Mouse (Mus musculus): Measurements from ENCODE around the gene Ccdc146. TPM values are rescaled to one million over a fixed set of nuclear protein-coding genes. Genes with fewer than 3 reads are reported as not detected.

Ccdc146 gene
- polyA plus RNA-seq (2012): not detected in 2 replicates

DNA sequence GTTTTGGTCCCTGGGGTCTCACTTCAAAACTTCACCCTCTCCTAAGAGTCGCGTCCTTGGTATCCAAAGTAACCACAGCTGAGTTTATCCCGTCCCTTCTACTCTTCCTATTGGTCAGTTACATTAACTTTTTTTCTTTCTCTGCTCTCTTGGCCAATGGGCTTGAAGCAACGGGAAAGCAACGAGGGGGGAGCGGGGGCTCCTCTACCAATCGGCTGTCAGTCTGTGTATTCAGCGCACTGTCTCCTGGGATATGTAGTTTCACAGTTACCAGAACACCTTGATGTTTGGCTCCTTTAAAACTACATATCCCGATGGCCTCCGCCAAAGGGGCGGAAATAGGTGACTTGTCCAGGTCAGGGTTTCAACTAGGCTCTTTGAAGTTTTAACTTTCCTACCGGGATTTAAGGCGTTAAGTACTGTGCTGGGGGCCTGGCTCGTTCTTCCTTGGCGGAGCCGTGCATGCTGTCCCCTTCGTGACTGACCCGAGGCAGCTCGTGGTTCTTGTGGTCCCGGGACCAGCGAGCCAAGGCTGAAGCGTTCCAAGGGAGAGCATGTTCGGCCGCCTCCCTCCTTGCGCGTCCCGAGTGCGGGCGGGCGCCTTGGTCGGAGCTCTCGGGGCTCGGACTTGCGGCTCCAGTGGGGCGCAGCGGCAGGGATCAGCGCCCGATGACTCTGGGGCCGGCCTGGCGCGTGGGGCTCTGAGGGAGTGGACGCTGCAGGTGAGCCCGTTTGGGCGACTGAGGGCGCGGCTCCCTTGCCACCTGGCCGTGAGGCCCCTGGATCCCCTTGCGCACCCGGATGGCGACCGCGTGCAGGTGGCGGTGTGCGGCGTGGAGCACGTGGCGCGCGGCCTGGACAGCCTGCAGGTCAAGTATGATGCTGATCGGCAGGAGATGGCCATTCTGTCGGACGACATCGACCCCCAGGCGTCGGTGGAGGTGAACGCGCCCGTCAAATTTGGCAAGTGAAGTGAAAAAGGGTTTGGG is at the start of gene Ccdc146, which contains the start of gene Fam185a:
Ccdc146 (minus strand) TSS at position 64 of the 989 bp plus-strand sequence.
Fam185a (plus strand) TSS at position 345 of the 989 bp plus-strand sequence.
- TF ChIP-seq GATA1 (IDR thresholded peaks at IDR 0.05; ENCODE audit: low read length): no peak

DNA sequence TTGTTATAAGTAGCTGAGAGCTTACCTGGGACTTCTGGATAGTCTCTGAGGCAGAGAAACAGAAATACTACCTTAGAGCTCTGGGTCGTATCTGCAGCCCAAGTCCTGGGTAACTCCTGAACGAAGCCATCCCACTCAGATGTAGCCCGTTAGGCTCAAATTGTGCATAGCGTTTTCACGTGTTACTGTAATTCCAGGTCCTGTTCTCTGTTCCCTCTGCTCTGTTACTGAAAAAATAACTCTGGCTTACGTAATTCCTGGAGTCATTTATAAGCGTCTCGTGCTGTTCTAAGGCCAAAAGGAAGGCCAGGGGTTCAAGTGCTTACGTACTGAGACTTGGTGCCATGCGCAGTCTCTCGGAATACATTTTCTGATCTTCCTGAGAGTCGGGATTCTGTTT is 43.6 kb upstream of the Ccdc146 start:
- TF ChIP-seq GATA1 (IDR thresholded peaks at IDR 0.05; ENCODE audit: low read length): no peak

DNA sequence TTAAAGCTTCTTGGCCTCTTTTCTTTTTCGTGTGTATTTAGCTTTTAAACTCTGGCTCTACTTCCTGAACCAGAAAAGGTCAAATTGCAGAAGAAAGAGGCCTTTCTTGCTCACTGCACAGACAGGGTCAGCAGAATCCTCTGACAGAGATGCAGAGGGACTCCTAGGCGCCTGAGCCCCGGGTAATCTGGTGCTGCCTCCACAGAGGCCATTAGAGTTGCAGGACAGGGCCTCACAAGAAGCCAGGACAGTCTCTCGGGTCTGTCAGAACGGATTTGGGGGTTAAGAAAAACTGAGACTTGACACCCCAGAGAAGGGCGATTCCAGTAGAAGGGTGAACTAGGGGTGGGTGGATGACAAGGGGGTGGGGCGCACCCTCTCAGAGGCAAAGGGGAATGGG is 42.9 kb upstream of the Ccdc146 start:
- no peak for TF ChIP-seq GATA1 (IDR thresholded peaks at IDR 0.05; ENCODE audit: low read length)

DNA sequence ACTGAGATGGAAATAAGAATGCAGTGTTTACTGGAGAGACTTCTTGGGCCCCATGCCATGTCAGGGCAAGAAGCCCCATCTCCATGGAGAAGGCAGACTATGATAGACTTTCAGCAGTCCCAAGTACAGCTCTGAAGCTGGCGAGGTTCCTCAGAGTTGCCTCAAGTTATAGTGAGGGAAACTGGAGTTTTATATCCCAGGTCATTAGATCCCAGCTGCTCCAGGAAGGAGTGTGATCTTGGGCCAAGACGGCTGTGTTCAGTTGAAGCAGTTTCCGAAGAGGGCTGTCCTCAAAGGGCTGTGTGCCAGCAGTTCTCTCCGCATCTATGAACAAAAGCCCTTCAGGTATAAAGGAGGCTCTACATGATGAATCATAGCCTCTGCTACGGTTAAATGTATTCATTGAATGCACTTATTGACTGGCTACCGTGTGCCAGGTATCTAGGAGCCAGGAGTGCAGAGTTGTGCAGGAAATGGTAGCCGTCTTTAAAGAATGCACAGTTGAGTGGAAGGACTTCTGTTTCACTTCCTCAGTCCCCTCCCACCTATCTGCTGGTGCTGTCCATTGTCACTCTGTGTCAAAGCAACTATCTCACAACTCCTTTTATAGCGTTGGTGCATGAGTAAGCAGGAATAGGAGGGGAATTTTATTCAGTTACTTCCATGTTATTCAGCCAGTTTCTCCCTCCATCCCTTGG is 16.5 kb upstream of the Ccdc146 start:
- no peak for TF ChIP-seq GATA1 (IDR thresholded peaks at IDR 0.05; ENCODE audit: low read length)

DNA sequence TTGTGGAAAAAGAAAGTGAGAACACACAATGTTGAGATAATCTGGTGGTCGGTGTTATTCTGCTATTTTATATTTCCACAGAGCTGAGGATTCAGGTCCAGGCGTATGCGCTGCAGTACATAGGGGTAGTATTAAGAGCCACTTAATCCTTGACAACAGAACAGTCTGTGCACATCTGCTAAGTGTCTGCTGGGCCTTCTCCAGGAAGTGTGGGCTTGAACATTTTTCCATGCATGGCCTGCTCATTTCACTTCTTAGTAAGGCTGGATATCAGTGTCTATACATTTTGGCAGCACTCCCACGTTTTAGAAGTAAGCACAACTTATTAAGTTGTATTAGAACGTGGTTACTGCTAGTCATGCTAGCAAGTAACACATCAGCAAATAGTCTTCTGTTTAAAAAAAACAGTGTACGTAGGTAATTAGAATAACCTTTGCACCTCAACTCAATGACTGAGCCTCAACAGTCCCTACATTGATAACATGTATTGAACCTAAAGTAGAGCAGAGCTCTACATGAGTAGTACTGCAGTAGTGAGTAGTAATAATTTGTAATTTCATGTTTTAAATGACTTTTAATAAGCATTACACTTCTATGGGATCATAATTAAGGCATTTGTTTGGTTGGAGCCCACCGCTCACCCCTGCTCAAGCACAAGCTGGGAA is 15.1 kb upstream of the Ccdc146 start:
- TF ChIP-seq GATA1 (IDR thresholded peaks at IDR 0.05; ENCODE audit: low read length): no peak

DNA sequence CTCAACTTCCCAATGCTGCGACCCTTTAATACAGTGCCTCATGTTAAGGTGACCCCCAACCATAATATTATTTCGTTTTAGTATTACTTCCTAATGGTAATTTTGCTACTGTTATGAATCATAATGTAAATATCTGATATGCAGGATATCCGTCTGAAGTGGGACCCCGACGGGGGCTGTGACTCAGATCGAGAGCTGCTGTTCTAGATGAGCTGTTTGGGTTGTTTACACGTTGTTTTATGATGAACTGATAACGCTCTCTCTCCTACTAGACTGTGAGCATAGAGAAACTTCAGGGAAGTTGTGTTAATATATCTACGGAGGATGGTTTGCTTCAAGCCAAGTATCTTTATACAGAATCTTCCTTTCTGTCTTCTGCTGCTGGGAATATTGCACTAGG is 14.0 kb upstream of the Ccdc146 start:
- TF ChIP-seq GATA1 (IDR thresholded peaks at IDR 0.05; ENCODE audit: low read length): no peak

DNA sequence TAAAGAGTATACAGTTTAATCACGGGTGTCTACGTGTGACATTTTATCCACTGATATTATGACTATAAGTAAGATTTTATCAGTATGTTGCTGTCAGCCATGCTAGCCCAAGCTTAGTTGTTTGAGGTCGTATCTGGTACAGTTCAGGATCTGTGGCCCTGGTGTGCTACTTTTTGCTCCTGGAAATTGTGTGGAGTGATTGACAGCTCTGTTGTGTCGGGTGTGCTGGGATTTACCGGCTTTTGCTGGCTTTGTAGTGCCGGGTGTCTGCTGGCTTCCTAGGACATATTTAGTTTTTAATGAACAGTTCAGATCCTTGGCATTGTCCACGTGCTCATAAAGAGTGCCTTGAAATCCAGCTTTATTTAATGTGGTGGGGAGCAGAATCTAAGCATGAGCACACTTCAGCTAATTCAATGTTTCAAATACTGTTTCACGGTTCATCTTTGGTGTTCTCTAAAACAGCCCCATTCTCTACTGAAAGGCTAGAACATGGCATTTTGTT is 12.0 kb upstream of the Ccdc146 start:
- TF ChIP-seq GATA1 (IDR thresholded peaks at IDR 0.05; ENCODE audit: low read length): no peak

DNA sequence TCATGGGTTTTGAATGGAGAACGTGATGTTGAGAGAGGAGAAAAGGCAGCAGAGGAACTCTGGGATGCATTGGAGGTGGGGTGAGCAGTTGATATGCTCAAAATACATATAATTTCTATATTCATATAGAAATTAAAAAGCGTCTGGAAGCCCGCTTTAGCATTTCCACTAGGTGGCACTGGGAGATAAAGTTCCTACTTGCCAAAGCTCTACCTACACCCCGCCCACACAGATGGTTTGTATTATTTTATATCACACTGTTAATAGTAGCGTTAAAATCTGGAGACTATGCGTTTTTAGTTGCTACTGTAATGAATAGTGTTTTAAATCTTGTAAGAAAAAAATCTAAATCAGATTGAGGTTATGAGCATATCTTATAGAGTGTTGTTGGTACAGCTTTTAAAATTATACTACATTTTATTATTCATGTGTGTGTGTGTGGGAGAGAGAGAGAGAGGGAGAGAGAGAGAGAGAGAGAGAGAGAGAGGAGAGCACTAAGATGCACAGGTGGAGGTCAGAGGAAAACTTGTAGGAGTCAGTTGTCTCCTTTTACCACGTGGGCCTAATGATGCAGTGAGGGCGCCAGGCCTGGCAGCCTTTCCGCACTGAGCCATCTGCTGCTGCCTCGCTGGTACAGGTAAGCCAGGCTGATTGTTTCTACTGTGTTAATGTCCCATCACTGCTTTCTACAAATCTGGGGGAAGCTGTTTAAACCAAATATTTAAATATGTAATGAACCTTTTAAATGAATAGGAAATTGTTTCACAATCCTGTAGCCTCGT is 9.9 kb upstream of the Ccdc146 start:
- no peak for TF ChIP-seq GATA1 (IDR thresholded peaks at IDR 0.05; ENCODE audit: low read length)

DNA sequence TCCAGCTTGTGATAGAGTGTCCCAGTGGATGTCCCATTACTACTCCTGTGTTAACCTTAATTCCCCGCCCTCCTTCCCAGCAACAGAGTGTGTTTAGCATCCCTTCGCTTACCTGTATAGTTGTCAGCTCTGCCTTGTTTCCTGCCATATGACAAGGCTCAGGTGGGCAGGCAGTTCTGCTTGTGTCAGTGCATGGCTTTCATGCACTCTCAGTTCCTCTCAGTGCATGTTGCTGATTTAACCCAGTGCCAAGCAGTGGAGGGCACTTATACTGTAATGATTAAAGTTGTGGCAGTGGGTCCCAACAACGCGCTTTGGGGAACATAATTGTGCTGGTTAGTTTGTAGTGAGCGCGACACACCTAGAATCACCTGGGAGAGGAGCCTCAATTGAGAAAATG is 2.2 kb upstream of the Ccdc146 start:
- no peak for TF ChIP-seq GATA1 (IDR thresholded peaks at IDR 0.05; ENCODE audit: low read length)

DNA sequence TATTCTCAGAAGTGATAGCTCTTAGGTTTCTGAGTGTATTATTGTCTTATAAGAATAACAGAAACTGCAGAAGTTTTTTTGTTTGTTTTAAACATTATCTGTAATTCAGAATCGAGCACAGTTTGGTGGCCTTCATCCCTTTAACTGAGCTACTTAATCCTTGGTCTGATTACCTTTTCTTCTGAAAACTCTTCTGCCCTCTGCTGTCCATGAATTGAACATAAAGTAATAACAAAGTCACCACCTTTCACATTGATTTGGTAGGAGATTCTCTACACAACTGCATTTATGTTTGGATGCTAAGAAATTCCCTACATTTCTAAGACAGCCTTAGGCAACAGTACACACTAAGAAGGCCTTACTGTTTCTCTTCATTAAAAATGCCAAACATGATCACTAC is 3.9 kb downstream of the Ccdc146 start:
- TF ChIP-seq GATA1 (IDR thresholded peaks at IDR 0.05; ENCODE audit: low read length): no peak

DNA sequence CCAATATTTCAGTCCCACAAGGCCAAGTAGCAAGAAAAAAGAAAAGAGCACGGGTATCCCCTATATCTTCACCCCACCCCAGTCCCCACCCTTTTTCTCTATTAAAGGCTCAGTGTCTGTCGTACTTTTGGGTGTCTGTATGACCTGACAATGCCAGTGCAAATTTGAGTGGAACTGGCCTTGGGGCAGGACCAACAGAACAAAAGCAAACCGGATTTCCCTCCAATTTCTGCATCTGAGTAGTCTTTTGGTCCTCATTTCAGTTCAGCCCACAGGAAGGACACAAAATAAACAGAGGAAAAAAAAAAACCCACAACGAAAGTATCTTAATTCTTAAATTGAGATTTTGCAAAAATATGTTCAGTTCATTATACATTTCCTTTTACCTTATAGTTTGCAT is 5.9 kb downstream of the Ccdc146 start:
- TF ChIP-seq GATA1 (IDR thresholded peaks at IDR 0.05; ENCODE audit: low read length): no peak

DNA sequence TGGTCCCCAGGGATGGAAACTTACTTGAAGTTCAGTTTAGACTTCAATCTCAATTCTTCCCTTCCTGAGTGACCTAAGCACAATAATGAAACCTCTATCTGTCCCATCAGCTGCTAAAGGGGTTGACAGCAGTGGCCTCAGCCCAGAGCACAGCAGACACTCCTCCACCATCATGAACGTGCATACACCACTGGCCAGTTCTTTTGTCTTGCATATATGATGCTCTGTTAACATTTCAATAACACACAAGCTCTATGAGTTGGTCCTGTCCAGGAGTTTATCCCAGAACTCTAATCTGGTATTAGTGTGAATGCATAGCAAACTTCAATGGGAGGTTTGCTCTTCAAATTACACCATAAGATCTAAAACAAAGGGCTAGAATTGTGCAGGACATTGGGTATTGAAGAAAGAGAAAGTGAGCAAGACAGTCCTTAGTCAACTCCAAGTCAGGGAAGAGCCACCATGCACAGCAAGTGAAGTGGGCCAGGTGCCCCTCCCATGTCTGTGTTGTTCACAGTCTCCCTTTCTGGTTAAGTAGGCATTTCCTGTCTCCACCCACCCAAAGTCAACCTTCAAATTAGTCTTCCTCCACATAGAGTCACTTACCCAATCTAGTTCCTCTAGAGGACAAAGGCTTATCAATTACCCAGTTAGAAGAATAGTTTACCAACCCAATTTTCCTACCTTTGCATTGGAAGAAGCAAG is 10.2 kb downstream of the Ccdc146 start:
- no peak for TF ChIP-seq GATA1 (IDR thresholded peaks at IDR 0.05; ENCODE audit: low read length)

DNA sequence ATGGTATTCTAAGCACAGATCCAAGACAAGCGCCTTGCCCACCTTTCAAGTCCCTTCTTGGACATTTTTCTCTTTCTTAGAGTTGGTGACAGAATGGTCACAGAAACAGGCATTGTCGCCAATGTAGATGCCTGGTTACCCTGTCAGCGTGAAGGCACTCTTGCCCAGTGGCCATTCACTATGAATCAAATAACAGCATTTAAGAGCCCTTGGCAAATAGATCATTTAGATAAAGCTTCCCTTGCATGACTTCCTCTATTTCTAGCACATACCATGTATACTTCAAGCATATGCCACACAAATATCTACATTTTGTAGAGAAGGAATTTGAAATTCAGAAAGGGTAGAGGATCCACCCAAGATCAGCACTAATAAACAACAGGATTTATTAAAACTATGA is 11.2 kb downstream of the Ccdc146 start:
- TF ChIP-seq GATA1 (IDR thresholded peaks at IDR 0.05; ENCODE audit: low read length): no peak

DNA sequence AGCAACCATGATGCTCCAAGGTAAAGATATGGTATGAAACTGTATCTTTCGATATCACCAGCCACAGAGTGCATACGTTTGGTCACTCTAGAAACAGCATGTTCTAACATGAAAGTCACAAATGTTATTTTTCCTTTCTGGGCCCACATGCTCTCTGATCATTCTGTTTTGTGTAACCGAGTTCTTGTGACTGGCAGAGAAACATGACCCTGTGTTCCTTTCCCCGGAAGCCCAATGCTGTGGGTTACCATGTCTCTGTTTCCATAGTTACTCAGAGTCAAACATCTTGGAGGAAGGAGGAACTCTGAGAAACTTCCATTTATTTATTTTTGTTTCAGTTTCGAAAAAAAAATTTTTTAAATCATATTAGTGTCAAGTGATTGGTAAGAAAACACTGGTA is 12.4 kb downstream of the Ccdc146 start:
- TF ChIP-seq GATA1 (IDR thresholded peaks at IDR 0.05; ENCODE audit: low read length): no peak

Data from G1E-ER4 (cell line).